Mouse (Mus musculus) forebrain, embryonic 14.5 days (tissue): Measurements from ENCODE around the gene Gm20388. TPM values are rescaled to one million over a fixed set of nuclear protein-coding genes. Genes with fewer than 3 reads are reported as not detected.

ENCODE experiments used
- ATAC-seq: fragments of 200-750 bp; cut with Nextera tagmentation; 2 replicates; pipeline ENCODE4 v1.8.0; 2017; ENCODE audit warnings: mild to moderate bottlenecking, moderate library complexity
- DNase-seq: peaks from one replicate; pipeline ENCODE4 v3.0.0-alpha.2; 2015; ENCODE audit warnings: low spot score
- H3K27ac ChIP-seq: fragments of 300-500 bp; sonication (generic); 2 replicates; pipeline ENCODE4 v1.5.1; 2014; ENCODE audit warnings: low read depth, mild to moderate bottlenecking, control low read depth, low read length, moderate library complexity
- H3K27me3 ChIP-seq: fragments of 300-500 bp; sonication (generic); replicated peaks from 2 replicates; pipeline ENCODE4 v1.6.1; 2014; ENCODE audit warnings: low read length, control low read depth, mixed read lengths; ENCODE audit not compliant: control insufficient read depth, insufficient read depth
- H3K36me3 ChIP-seq: fragments of 300-500 bp; sonication (generic); 2 replicates; pipeline ENCODE4 v1.6.1; 2014; ENCODE audit warnings: low read length, control low read depth; ENCODE audit not compliant: control insufficient read depth, insufficient read depth
- H3K4me1 ChIP-seq: fragments of 300-500 bp; sonication (generic); 2 replicates; pipeline ENCODE4 v1.6.1; 2014; ENCODE audit warnings: antibody characterized with exemption, low read length, control low read depth; ENCODE audit not compliant: control insufficient read depth, insufficient read depth
- H3K4me2 ChIP-seq: fragments of 300-500 bp; sonication (generic); 2 replicates; pipeline ENCODE4 v1.6.1; 2014; ENCODE audit warnings: mild to moderate bottlenecking, control low read depth, low read length
- H3K4me3 ChIP-seq: fragments of 300-500 bp; sonication (generic); 2 replicates; pipeline ENCODE4 v1.5.1; 2014; ENCODE audit warnings: low read depth, low read length, control low read depth
- H3K9ac ChIP-seq: fragments of 300-500 bp; sonication (generic); 2 replicates; pipeline ENCODE4 v1.6.1; 2014; ENCODE audit warnings: mild to moderate bottlenecking, low read length, control low read depth, moderate library complexity
- H3K9me3 ChIP-seq: fragments of 300-500 bp; sonication (generic); replicated peaks from 2 replicates; pipeline ENCODE4 v1.6.1; 2016; ENCODE audit warnings: low read length, control low read depth, mixed read lengths; ENCODE audit not compliant: control insufficient read depth
- WGBS: fragments of 180-500 bp; shearing (Covaris S2); extraction: QIAGEN DNeasy Blood & Tissue Kit; methylation state at CpG from one replicate; pipeline ENCODE4 v1.1.7; 2014; 5-methylcytosine and 5-hydroxymethylcytosine counted together
- polyA plus RNA-seq: library from polyadenylated mRNA; unstranded; fragments of >200 nt; fragmentation: Nextera tagmentation; extraction: Ambion mirVana; gene quantifications from 2 replicates; pipeline ENCODE4 v1.2.1, GENCODE M21; 2014

Gene Gm20388
- polyA plus RNA-seq, 1 experiment from 2014 or later = 7.4 TPM

GRCm38 (mm10) chr8:121804829-121805228, 1894.2 kb downstream of the Gm20388 start:
- H3K4me3 ChIP-seq = no peak overlapping the region
- DNase-seq (no peak), ATAC-seq (no peak)
- no peaks in the 10 kb centered on the region for H3K27me3 ChIP-seq
- H3K27ac ChIP-seq = no peak overlapping the region
- H3K4me1 ChIP-seq = no peaks in the 10 kb centered on the region
- 95% methylated on average over 5 of the region's 5 CpGs for WGBS
- no peaks in the 10 kb centered on the region for H3K9me3 ChIP-seq
- no peak overlapping the region for H3K4me2 ChIP-seq
- H3K9ac ChIP-seq = no peak overlapping the region
- H3K36me3 ChIP-seq = peaks cover 56% of the 10 kb centered on the region

GRCm38 (mm10) chr8:121806126-121806525, 1895.5 kb downstream of the Gm20388 start:
- Histone ChIP-seq H3K27me3 (no peaks in the 10 kb centered on the region), H3K4me2 (no peak overlapping the region), H3K27ac (no peak overlapping the region), H3K4me3 (no peak overlapping the region), H3K9me3 (no peaks in the 10 kb centered on the region), H3K4me1 (no peaks in the 10 kb centered on the region), H3K36me3 (peaks cover 49% of the 10 kb centered on the region), H3K9ac (no peak overlapping the region)
- WGBS = 93% methylated on average over 13 of the region's 13 CpGs
- no peak for ATAC-seq
- DNase-seq = no peak

- no peak overlapping the region for H3K9ac ChIP-seq
- no peaks in the 10 kb centered on the region for H3K27me3 ChIP-seq
- no peak overlapping the region for H3K27ac ChIP-seq
- H3K9me3 ChIP-seq = no peaks in the 10 kb centered on the region
- no peak for ATAC-seq
- no peak for DNase-seq
- WGBS = 73% methylated on average over 11 of the region's 11 CpGs
- no peak overlapping the region for H3K4me3 ChIP-seq
- H3K4me1 ChIP-seq = no peaks in the 10 kb centered on the region
- no peak overlapping the region for H3K4me2 ChIP-seq
- peaks cover 54% of the 10 kb centered on the region for H3K36me3 ChIP-seq
Observed at GRCm38 (mm10) chr8:121808032-121808431, 1897.4 kb downstream of the Gm20388 start.

GRCm38 (mm10) chr8:121809524-121810155, 1899.0 kb downstream of the Gm20388 start:
- H3K4me3 ChIP-seq = no peak overlapping the region
- no peaks in the 10 kb centered on the region for H3K9me3 ChIP-seq
- ATAC-seq = no peak
- no peaks in the 10 kb centered on the region for H3K4me1 ChIP-seq
- WGBS = 90% methylated on average over 11 of the region's 11 CpGs
- no peak overlapping the region for H3K27ac ChIP-seq
- H3K4me2 ChIP-seq = no peak overlapping the region
- peaks cover 54% of the 10 kb centered on the region for H3K36me3 ChIP-seq
- no peak overlapping the region for H3K9ac ChIP-seq
- no peak for DNase-seq
- no peaks in the 10 kb centered on the region for H3K27me3 ChIP-seq

- 91% methylated on average over 3 of the region's 3 CpGs for WGBS
- no peaks in the 10 kb centered on the region for H3K4me1 ChIP-seq
- no peak overlapping the region for H3K4me2 ChIP-seq
- no peak overlapping the region for H3K9ac ChIP-seq
- peaks cover 37% of the 10 kb centered on the region for H3K36me3 ChIP-seq
- DNase-seq (no peak), ATAC-seq (no peak)
- H3K9me3 ChIP-seq = no peaks in the 10 kb centered on the region
- no peak overlapping the region for H3K27ac ChIP-seq
- no peaks in the 10 kb centered on the region for H3K27me3 ChIP-seq
- no peak overlapping the region for H3K4me3 ChIP-seq
Observed at GRCm38 (mm10) chr8:121811502-121811901, 1900.9 kb downstream of the Gm20388 start.

GRCm38 (mm10) chr8:121811931-121812570, 1901.4 kb downstream of the Gm20388 start:
- 91% methylated on average over 12 of the region's 12 CpGs for WGBS
- no peak for ATAC-seq
- H3K36me3 ChIP-seq = peaks cover 38% of the 10 kb centered on the region
- no peaks in the 10 kb centered on the region for H3K9me3 ChIP-seq
- H3K4me3 ChIP-seq = no peak overlapping the region
- H3K27ac ChIP-seq = no peak overlapping the region
- no peak overlapping the region for H3K4me2 ChIP-seq
- DNase-seq = no peak
- no peak overlapping the region for H3K9ac ChIP-seq
- H3K4me1 ChIP-seq = no peaks in the 10 kb centered on the region
- H3K27me3 ChIP-seq = no peaks in the 10 kb centered on the region

- H3K4me1 ChIP-seq = no peaks in the 10 kb centered on the region
- no peak overlapping the region for H3K9ac ChIP-seq
- peaks cover 33% of the 10 kb centered on the region for H3K36me3 ChIP-seq
- no peaks in the 10 kb centered on the region for H3K27me3 ChIP-seq
- WGBS = 87% methylated on average over 7 of the region's 7 CpGs
- no peak for DNase-seq
- no peak for ATAC-seq
- H3K4me3 ChIP-seq = no peak overlapping the region
- no peaks in the 10 kb centered on the region for H3K9me3 ChIP-seq
- no peak overlapping the region for H3K4me2 ChIP-seq
- H3K27ac ChIP-seq = no peak overlapping the region
Observed at GRCm38 (mm10) chr8:121818226-121818625, 1907.6 kb downstream of the Gm20388 start.

- H3K4me3 ChIP-seq = no peak overlapping the region
- no peak for ATAC-seq
- peaks cover 20% of the 10 kb centered on the region for H3K36me3 ChIP-seq
- H3K9ac ChIP-seq = no peak overlapping the region
- no peaks in the 10 kb centered on the region for H3K27me3 ChIP-seq
- WGBS = 93% methylated on average over 6 of the region's 6 CpGs
- no peaks in the 10 kb centered on the region for H3K4me1 ChIP-seq
- no peak overlapping the region for H3K4me2 ChIP-seq
- DNase-seq = no peak
- no peak overlapping the region for H3K27ac ChIP-seq
- H3K9me3 ChIP-seq = no peaks in the 10 kb centered on the region
Observed at GRCm38 (mm10) chr8:121820840-121821239, 1910.2 kb downstream of the Gm20388 start.

- no peak for DNase-seq
- no peaks in the 10 kb centered on the region for H3K9me3 ChIP-seq
- H3K36me3 ChIP-seq = peaks cover 20% of the 10 kb centered on the region
- H3K4me2 ChIP-seq = no peak overlapping the region
- no peak for ATAC-seq
- H3K27me3 ChIP-seq = no peaks in the 10 kb centered on the region
- H3K9ac ChIP-seq = no peak overlapping the region
- no peak overlapping the region for H3K4me3 ChIP-seq
- no peaks in the 10 kb centered on the region for H3K4me1 ChIP-seq
- H3K27ac ChIP-seq = no peak overlapping the region
- WGBS = 91% methylated on average over 11 of the region's 11 CpGs
Observed at GRCm38 (mm10) chr8:121821320-121821719, 1910.7 kb downstream of the Gm20388 start.
